Mouse (Mus musculus) heart, embryonic 16.5 days (tissue): ENCODE results near the gene Marcksl1. TPM values are rescaled to one million over a fixed set of nuclear protein-coding genes. Genes with fewer than 3 reads are reported as not detected.
"Not testable (repeated sequence)": the region's sequence is repeated elsewhere in the genome, so short reads cannot be mapped to it uniquely, and the experiment has no call there.

Experiments used
- ATAC-seq: fragments of 200-750 bp; cut with Nextera tagmentation; replicated peaks from 2 replicates; pipeline ENCODE4 v1.8.0; 2017; ENCODE audit warnings: moderate number of reproducible peaks; ENCODE audit not compliant: insufficient read depth, low FRiP score; ENCODE audit errors: extremely low read depth
- H3K27ac ChIP-seq: fragments of 300-500 bp; sonication (generic); 2 replicates; pipeline ENCODE4 v1.5.1; 2014; ENCODE audit warnings: mild to moderate bottlenecking, low read length, control low read depth, moderate library complexity
- H3K27me3 ChIP-seq: fragments of 300-500 bp; sonication (generic); 2 replicates; pipeline ENCODE4 v1.6.1; 2014; ENCODE audit warnings: low read length, mixed read lengths; ENCODE audit not compliant: control insufficient read depth, insufficient read depth
- H3K36me3 ChIP-seq: fragments of 300-500 bp; sonication (generic); 2 replicates; pipeline ENCODE4 v1.6.1; 2014; ENCODE audit not compliant: control insufficient read depth, insufficient read depth
- H3K4me1 ChIP-seq: fragments of 300-500 bp; sonication (generic); 2 replicates; pipeline ENCODE4 v1.6.1; 2014; ENCODE audit warnings: low read length, mixed read lengths; ENCODE audit not compliant: control insufficient read depth, insufficient read depth
- H3K4me2 ChIP-seq: fragments of 300-500 bp; sonication (generic); 2 replicates; pipeline ENCODE4 v1.6.1; 2014; ENCODE audit warnings: low read depth, mild to moderate bottlenecking, control low read depth, low read length
- H3K4me3 ChIP-seq: fragments of 300-500 bp; sonication (generic); 2 replicates; pipeline ENCODE4 v1.5.1; 2014; ENCODE audit warnings: mild to moderate bottlenecking, control low read depth, low read length
- H3K9ac ChIP-seq: fragments of 300-500 bp; sonication (generic); 2 replicates; pipeline ENCODE4 v1.6.1; 2014; ENCODE audit warnings: low read length, control low read depth
- H3K9me3 ChIP-seq: fragments of 300-500 bp; sonication (generic); replicated peaks from 2 replicates; pipeline ENCODE4 v1.6.1; 2016; ENCODE audit warnings: low read length; ENCODE audit not compliant: control insufficient read depth
- WGBS: fragments of 180-500 bp; shearing (Covaris S2); extraction: QIAGEN DNeasy Blood & Tissue Kit; methylation state at CpG from one replicate; pipeline ENCODE4 v1.1.7; 2014; 5-methylcytosine and 5-hydroxymethylcytosine counted together
- polyA plus RNA-seq: library from polyadenylated mRNA; unstranded; fragments of >200 nt; fragmentation: Nextera tagmentation; extraction: Ambion mirVana; gene quantifications from 2 replicates; pipeline ENCODE4 v1.2.1, GENCODE M21; 2015

Marcksl1 gene
- polyA plus RNA-seq, 1 experiment from 2014 or later: 262 TPM

GRCm38 (mm10) chr4:129549306-129549705 lies 35.9 kb downstream of the Marcksl1 start:
- no peak overlapping the region for H3K4me2 ChIP-seq
- H3K4me1 ChIP-seq: no peaks in the 10 kb centered on the region
- no peak overlapping the region for H3K9ac ChIP-seq
- no peaks in the 10 kb centered on the region for H3K9me3 ChIP-seq
- no peak for ATAC-seq
- H3K4me3 ChIP-seq: no peak overlapping the region
- 92% methylated on average over 2 of the region's 2 CpGs for WGBS
- H3K27me3 ChIP-seq: no peaks in the 10 kb centered on the region
- H3K36me3 ChIP-seq: no peaks in the 10 kb centered on the region
- H3K27ac ChIP-seq: no peak overlapping the region

- Histone ChIP-seq H3K4me3 (no peak overlapping the region), H3K36me3 (no peaks in the 10 kb centered on the region), H3K4me2 (no peak overlapping the region), H3K27ac (no peak overlapping the region), H3K9me3 (no peaks in the 10 kb centered on the region), H3K27me3 (no peaks in the 10 kb centered on the region), H3K4me1 (no peaks in the 10 kb centered on the region), H3K9ac (no peak overlapping the region)
- ATAC-seq: no peak
- WGBS: 77% methylated on average over 1 of the region's 1 CpGs
Measured at GRCm38 (mm10) chr4:129550295-129550694, 36.9 kb downstream of the Marcksl1 start.

- WGBS: 84% methylated on average over 5 of the region's 6 CpGs
- H3K9ac ChIP-seq, H3K27ac ChIP-seq, H3K27me3 ChIP-seq, H3K4me2 ChIP-seq, H3K36me3 ChIP-seq, H3K4me3 ChIP-seq, ATAC-seq, H3K9me3 ChIP-seq: not testable (repeated sequence)
- peaks cover 11% of the 10 kb centered on the region for H3K4me1 ChIP-seq
Measured at GRCm38 (mm10) chr4:129554512-129554911, 41.1 kb downstream of the Marcksl1 start.

- Histone ChIP-seq H3K4me2 (peak overlapping the region; percentile 94), H3K9ac (peak overlapping the region; percentile 72), H3K4me3 (peak overlapping the region; percentile 60), H3K9me3 (no peaks in the 10 kb centered on the region), H3K27ac (no peak overlapping the region), H3K4me1 (peaks cover 11% of the 10 kb centered on the region), H3K27me3 (no peaks in the 10 kb centered on the region), H3K36me3 (no peaks in the 10 kb centered on the region)
- WGBS: 9% methylated on average over 16 of the region's 16 CpGs
- ATAC-seq: 0 out of 2 replicates have a peak, but pooled peaks have one; percentile 5
Measured at GRCm38 (mm10) chr4:129555421-129555861, 42.1 kb downstream of the Marcksl1 start.

GRCm38 (mm10) chr4:129555862-129556531 lies 42.6 kb downstream of the Marcksl1 start:
- Histone ChIP-seq H3K27me3 (no peaks in the 10 kb centered on the region), H3K9me3 (no peaks in the 10 kb centered on the region), H3K9ac (peak overlapping the region; percentile 72), H3K4me2 (peak overlapping the region; percentile 94), H3K4me3 (peak overlapping the region; percentile 60), H3K36me3 (no peaks in the 10 kb centered on the region), H3K4me1 (peaks cover 11% of the 10 kb centered on the region), H3K27ac (no peak overlapping the region)
- ATAC-seq: peak; percentile 15; the same call in 1 of the 2 replicates
- WGBS: 1% methylated on average over 24 of the region's 24 CpGs

GRCm38 (mm10) chr4:129556532-129557223 lies 43.3 kb downstream of the Marcksl1 start:
- Histone ChIP-seq H3K4me3 (peak overlapping the region; percentile 60), H3K4me1 (peaks cover 11% of the 10 kb centered on the region), H3K9ac (peak overlapping the region; percentile 72), H3K9me3 (no peaks in the 10 kb centered on the region), H3K36me3 (no peaks in the 10 kb centered on the region), H3K27ac (peak overlapping the region; percentile 50), H3K4me2 (peak overlapping the region; percentile 94), H3K27me3 (no peaks in the 10 kb centered on the region)
- peak; percentile 84 for ATAC-seq
- WGBS: 7% methylated on average over 33 of the region's 33 CpGs

- WGBS: 65% methylated on average over 9 of the region's 9 CpGs
- Histone ChIP-seq H3K9me3 (no peaks in the 10 kb centered on the region), H3K4me2 (peak overlapping the region; percentile 94)
Measured at GRCm38 (mm10) chr4:129557256-129557808, 44.0 kb downstream of the Marcksl1 start.

GRCm38 (mm10) chr4:129558321-129558955 lies 45.1 kb downstream of the Marcksl1 start:
- ATAC-seq: peak; percentile 50
- H3K4me1 ChIP-seq: peaks cover 11% of the 10 kb centered on the region
- no peaks in the 10 kb centered on the region for H3K36me3 ChIP-seq
- H3K9ac ChIP-seq: peak overlapping the region; percentile 16; the same call in 1 of the 2 replicates
- H3K4me3 ChIP-seq: peak overlapping the region; percentile 60
- H3K4me2 ChIP-seq: no peak overlapping the region
- no peaks in the 10 kb centered on the region for H3K27me3 ChIP-seq
- no peaks in the 10 kb centered on the region for H3K9me3 ChIP-seq
- H3K27ac ChIP-seq: peak overlapping the region; percentile 61
- 74% methylated on average over 12 of the region's 12 CpGs for WGBS

More at GRCm38 (mm10) chr4:129557256-129557808, 44.0 kb downstream of the Marcksl1 start:
- Histone ChIP-seq H3K36me3 (no peaks in the 10 kb centered on the region), H3K27me3 (no peaks in the 10 kb centered on the region), H3K27ac (peak overlapping the region; percentile 50), H3K4me3 (peak overlapping the region; percentile 60), H3K4me1 (peaks cover 11% of the 10 kb centered on the region), H3K9ac (peak overlapping the region; percentile 72)
- ATAC-seq: no peak
